Mouse (Mus musculus) hindbrain, embryonic 16.5 days (tissue): ENCODE measurements around the gene Nprl2. TPM values are rescaled to one million over a fixed set of nuclear protein-coding genes. Genes with fewer than 3 reads are reported as not detected.

Experiments
- polyA plus RNA-seq: library from polyadenylated mRNA; unstranded; fragments of >200 nt; fragmentation: Nextera tagmentation; extraction: Ambion mirVana; gene quantifications from 2 replicates; pipeline ENCODE4 v1.2.1, GENCODE M21; 2015

The Nprl2 gene
- polyA plus RNA-seq, 1 experiment from 2014 or later: 78.6 TPM

Other genes with a start within 250 kb of the Nprl2 start
- 10.9 and 13.7 TPM in 2 replicates for gene Cish, start 246.2 kb upstream of the Nprl2 start, polyA plus RNA-seq
- 17.5 and 18.7 TPM in 2 replicates for gene Hemk1, start 203.9 kb upstream of the Nprl2 start, polyA plus RNA-seq
- 9.8 and 11.4 TPM in 2 replicates for gene 6430571L13Rik, start 201.6 kb upstream of the Nprl2 start, polyA plus RNA-seq
- 8.1 and 9.0 TPM in 2 replicates for gene Cacna2d2, start 142.6 kb upstream of the Nprl2 start, polyA plus RNA-seq
- gene Tmem115, start 8.3 kb upstream of the Nprl2 start, polyA plus RNA-seq: 45.7 and 46.0 TPM in 2 replicates
- 51.4 and 59.0 TPM in 2 replicates for gene Cyb561d2, start within 50 bp of the Nprl2 start, polyA plus RNA-seq
- 3.3 and 4.4 TPM in 2 replicates for gene Zmynd10, start 5.1 kb downstream of the Nprl2 start, polyA plus RNA-seq
- gene Rassf1, start 9.3 kb downstream of the Nprl2 start, polyA plus RNA-seq: 45.8 and 46.6 TPM in 2 replicates
- 125 and 134 TPM in 2 replicates for gene Tusc2, start 21.0 kb downstream of the Nprl2 start, polyA plus RNA-seq
- gene Hyal2, start 25.7 kb downstream of the Nprl2 start, polyA plus RNA-seq: 60.1 and 68.5 TPM in 2 replicates
- gene Hyal1, start 34.7 kb downstream of the Nprl2 start, polyA plus RNA-seq: 6.4 and 8.3 TPM in 2 replicates
- 17.1 and 22.7 TPM in 2 replicates for gene Naa80, start 36.7 kb downstream of the Nprl2 start, polyA plus RNA-seq
- gene Hyal3, start 38.6 kb downstream of the Nprl2 start, polyA plus RNA-seq: 2.7 and 2.9 TPM in 2 replicates
- 13.5 and 16.9 TPM in 2 replicates for gene Ifrd2, start 45.4 kb downstream of the Nprl2 start, polyA plus RNA-seq
- gene Sema3b, start 67.0 kb downstream of the Nprl2 start, polyA plus RNA-seq: 5.6 and 7.0 TPM in 2 replicates
- 302 and 317 TPM in 2 replicates for gene Gnai2, start 93.1 kb downstream of the Nprl2 start, polyA plus RNA-seq
- 53.2 and 55.0 TPM in 2 replicates for gene Slc38a3, start 127.3 kb downstream of the Nprl2 start, polyA plus RNA-seq
- gene Gnat1, start 137.5 kb downstream of the Nprl2 start, polyA plus RNA-seq: 1.3 and 2.7 TPM in 2 replicates
- gene Sema3f, start 168.2 kb downstream of the Nprl2 start, polyA plus RNA-seq: 10.0 and 13.0 TPM in 2 replicates
- gene Rbm5, start 228.8 kb downstream of the Nprl2 start, polyA plus RNA-seq: 210 and 236 TPM in 2 replicates